Mouse (Mus musculus): ENCODE data around the gene Gm37240. TPM values are rescaled to one million over a fixed set of nuclear protein-coding genes. Genes with fewer than 3 reads are reported as not detected.

The Gm37240 gene
- total RNA-seq, 1 experiment from 2014 or later = 0.93 TPM

GRCm38 (mm10) chr3:85356373-85356772, 530.9 kb downstream of the Gm37240 start:
- ATAC-seq (ENCODE audit: extremely low read depth, insufficient number of reproducible peaks, low FRiP score, poor library complexity, severe bottlenecking) = no peak

GRCm38 (mm10) chr3:85348021-85348420, 539.3 kb downstream of the Gm37240 start:
- no peak for ATAC-seq (ENCODE audit: extremely low read depth, insufficient number of reproducible peaks, low FRiP score, poor library complexity, severe bottlenecking)

GRCm38 (mm10) chr3:85341103-85341860, 546.0 kb downstream of the Gm37240 start:
- ATAC-seq (ENCODE audit: extremely low read depth, insufficient number of reproducible peaks, low FRiP score, poor library complexity, severe bottlenecking) = no peak

- ATAC-seq (ENCODE audit: extremely low read depth, insufficient number of reproducible peaks, low FRiP score, poor library complexity, severe bottlenecking) = no peak
These were observed 546.8 kb downstream of the Gm37240 start for GRCm38 (mm10) chr3:85340491-85340890.

GRCm38 (mm10) chr3:85339926-85340325, 547.4 kb downstream of the Gm37240 start:
- ATAC-seq (ENCODE audit: extremely low read depth, insufficient number of reproducible peaks, low FRiP score, poor library complexity, severe bottlenecking) = no peak

- no peak for ATAC-seq (ENCODE audit: extremely low read depth, insufficient number of reproducible peaks, low FRiP score, poor library complexity, severe bottlenecking)
These were observed 548.0 kb downstream of the Gm37240 start for GRCm38 (mm10) chr3:85339269-85339820.

GRCm38 (mm10) chr3:85338755-85339095, 548.6 kb downstream of the Gm37240 start:
- ATAC-seq (ENCODE audit: extremely low read depth, insufficient number of reproducible peaks, low FRiP score, poor library complexity, severe bottlenecking) = no peak

- no peak for ATAC-seq (ENCODE audit: extremely low read depth, insufficient number of reproducible peaks, low FRiP score, poor library complexity, severe bottlenecking)
These were observed 549.2 kb downstream of the Gm37240 start for GRCm38 (mm10) chr3:85337881-85338754.

GRCm38 (mm10) chr3:85335517-85335916, 551.8 kb downstream of the Gm37240 start:
- no peak for ATAC-seq (ENCODE audit: extremely low read depth, insufficient number of reproducible peaks, low FRiP score, poor library complexity, severe bottlenecking)

- ATAC-seq (ENCODE audit: extremely low read depth, insufficient number of reproducible peaks, low FRiP score, poor library complexity, severe bottlenecking) = no peak
These were observed 555.0 kb downstream of the Gm37240 start for GRCm38 (mm10) chr3:85332276-85332675.

GRCm38 (mm10) chr3:85318256-85318655, 569.1 kb downstream of the Gm37240 start:
- ATAC-seq (ENCODE audit: extremely low read depth, insufficient number of reproducible peaks, low FRiP score, poor library complexity, severe bottlenecking) = no peak

GRCm38 (mm10) chr3:85317306-85317705, 570.0 kb downstream of the Gm37240 start:
- ATAC-seq (ENCODE audit: extremely low read depth, insufficient number of reproducible peaks, low FRiP score, poor library complexity, severe bottlenecking) = no peak

- no peak for ATAC-seq (ENCODE audit: extremely low read depth, insufficient number of reproducible peaks, low FRiP score, poor library complexity, severe bottlenecking)
These were observed 572.4 kb downstream of the Gm37240 start for GRCm38 (mm10) chr3:85314961-85315360.

GRCm38 (mm10) chr3:85313646-85314255, 573.6 kb downstream of the Gm37240 start:
- no peak for ATAC-seq (ENCODE audit: extremely low read depth, insufficient number of reproducible peaks, low FRiP score, poor library complexity, severe bottlenecking)

GRCm38 (mm10) chr3:85311176-85311575, 576.1 kb downstream of the Gm37240 start:
- no peak for ATAC-seq (ENCODE audit: extremely low read depth, insufficient number of reproducible peaks, low FRiP score, poor library complexity, severe bottlenecking)

GRCm38 (mm10) chr3:85310401-85310989, 576.8 kb downstream of the Gm37240 start:
- ATAC-seq (ENCODE audit: extremely low read depth, insufficient number of reproducible peaks, low FRiP score, poor library complexity, severe bottlenecking) = no peak

- no peak for ATAC-seq (ENCODE audit: extremely low read depth, insufficient number of reproducible peaks, low FRiP score, poor library complexity, severe bottlenecking)
These were observed 578.1 kb downstream of the Gm37240 start for GRCm38 (mm10) chr3:85309168-85309567.

- ATAC-seq (ENCODE audit: extremely low read depth, insufficient number of reproducible peaks, low FRiP score, poor library complexity, severe bottlenecking) = no peak
These were observed 578.6 kb downstream of the Gm37240 start for GRCm38 (mm10) chr3:85308706-85309105.

- ATAC-seq (ENCODE audit: extremely low read depth, insufficient number of reproducible peaks, low FRiP score, poor library complexity, severe bottlenecking) = no peak
These were observed 585.5 kb downstream of the Gm37240 start for GRCm38 (mm10) chr3:85301851-85302250.

Data from neutrophil, adult 5-6 weeks (primary cell).